Mouse (Mus musculus): ENCODE data around the gene Tbccd1. TPM values are rescaled to one million over a fixed set of nuclear protein-coding genes. Genes with fewer than 3 reads are reported as not detected.

Gene Tbccd1
- total RNA-seq (2014; fragmentation: Nextera tagmentation) = 31.6 and 38.8 TPM in 2 replicates
- 43.9 and 46.1 TPM in 2 replicates for total RNA-seq (2017)
- 1.8 and 2.4 TPM in 2 replicates for polyA plus RNA-seq (2012)

DNA sequence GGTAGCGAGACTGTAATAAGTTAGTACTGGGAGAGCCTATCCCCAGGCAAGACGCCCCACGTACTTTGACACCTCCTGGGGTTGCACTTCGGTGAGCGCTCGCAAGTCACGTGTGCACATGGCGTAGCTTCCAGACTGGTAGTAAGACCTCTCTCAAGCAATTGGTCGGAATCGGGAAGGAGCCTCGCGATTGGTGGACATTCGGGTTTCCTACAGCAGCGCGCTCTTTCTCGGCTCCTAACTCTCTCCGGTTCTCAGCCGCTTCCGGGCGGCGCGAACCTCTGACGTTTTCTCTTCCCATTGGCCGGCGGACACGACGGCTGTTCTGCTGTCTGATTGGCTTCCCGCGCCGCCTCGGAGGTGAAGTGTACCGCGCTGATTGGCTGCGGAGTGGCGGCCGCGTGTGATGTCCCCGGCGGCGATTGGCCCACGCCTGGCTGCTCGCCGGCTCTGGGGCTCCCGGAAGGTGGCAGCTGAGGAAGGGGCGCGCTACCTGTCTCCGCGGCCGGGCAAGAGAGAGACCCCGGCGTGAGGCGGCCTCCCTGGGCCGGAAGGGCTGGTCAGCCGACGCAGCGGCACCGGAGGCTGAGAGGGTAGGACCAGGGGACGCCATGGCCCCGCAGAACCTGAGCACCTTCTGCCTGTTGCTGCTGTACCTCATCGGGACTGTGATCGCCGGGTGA lies at the start of gene Tbccd1, which contains the start of gene Dnajb11:
Gene Tbccd1, minus strand, starts transcription at position 239 of the 683 bp plus-strand sequence.
Gene Dnajb11, plus strand, starts transcription at position 415 of the 683 bp plus-strand sequence.
- DNase-seq (ENCODE audit: low spot score) (peak; percentile 98), ATAC-seq (ENCODE audit: extremely low read depth, insufficient number of reproducible peaks, low FRiP score, poor library complexity, severe bottlenecking) (peak; percentile 91)
- H3K36me3 ChIP-seq (replicated peaks) = peaks cover 53% of the 10 kb centered on the region
- H3K4me1 ChIP-seq (ENCODE audit: insufficient read depth, low read depth, low read length) = peaks cover 29% of the 10 kb centered on the region
- no peaks in the 10 kb centered on the region for H3K9me3 ChIP-seq (replicated peaks)
- H3K4me3 ChIP-seq (ENCODE audit: low read depth, low read length) = peak within 1 kb of the TSS; percentile 100
- no peaks in the 10 kb centered on the region for H3K27me3 ChIP-seq (ENCODE audit: insufficient read depth, low read length)
- TF ChIP-seq GATA1 (IDR thresholded peaks at IDR 0.05; ENCODE audit: borderline replicate concordance, low read length) = no peak
- no peak for TF ChIP-seq POLR2AphosphoS5 (IDR thresholded peaks at IDR 0.05; ENCODE audit: insufficient replicate concordance, low read depth, low read length)
- TF ChIP-seq CTCF (IDR thresholded peaks at IDR 0.05; ENCODE audit: low read depth, low read length) = no peak
- no peak for TF ChIP-seq GATA2 (IDR thresholded peaks at IDR 0.05; ENCODE audit: borderline replicate concordance, low read depth, low read length)
- no peak for TF ChIP-seq TAL1 (conservative IDR thresholded peaks at IDR 0.05; ENCODE audit: low read depth, low read length)

- DNase-seq (ENCODE audit: low spot score) (no peak), ATAC-seq (ENCODE audit: extremely low read depth, insufficient number of reproducible peaks, low FRiP score, poor library complexity, severe bottlenecking) (no peak)
- Histone ChIP-seq H3K36me3 (replicated peaks) (no peaks in the 10 kb centered on the region), H3K27me3 (ENCODE audit: insufficient read depth, low read length) (peaks cover 5% of the 10 kb centered on the region; the same call in 1 of the 2 replicates), H3K4me1 (ENCODE audit: insufficient read depth, low read depth, low read length) (no peaks in the 10 kb centered on the region), H3K9me3 (replicated peaks) (no peaks in the 10 kb centered on the region), H3K4me3 (ENCODE audit: low read depth, low read length) (no peak overlapping the region)
- no peak for TF ChIP-seq POLR2AphosphoS5 (IDR thresholded peaks at IDR 0.05; ENCODE audit: insufficient replicate concordance, low read depth, low read length)
- TF ChIP-seq CTCF (IDR thresholded peaks at IDR 0.05; ENCODE audit: low read depth, low read length) = no peak
- no peak for TF ChIP-seq GATA1 (IDR thresholded peaks at IDR 0.05; ENCODE audit: borderline replicate concordance, low read length)
- TF ChIP-seq GATA2 (IDR thresholded peaks at IDR 0.05; ENCODE audit: borderline replicate concordance, low read depth, low read length) = no peak
- TF ChIP-seq TAL1 (conservative IDR thresholded peaks at IDR 0.05; ENCODE audit: low read depth, low read length) = no peak
These were observed 43.9 kb upstream of the Tbccd1 start for GRCm38 (mm10) chr16:22901326-22901725.

DNA sequence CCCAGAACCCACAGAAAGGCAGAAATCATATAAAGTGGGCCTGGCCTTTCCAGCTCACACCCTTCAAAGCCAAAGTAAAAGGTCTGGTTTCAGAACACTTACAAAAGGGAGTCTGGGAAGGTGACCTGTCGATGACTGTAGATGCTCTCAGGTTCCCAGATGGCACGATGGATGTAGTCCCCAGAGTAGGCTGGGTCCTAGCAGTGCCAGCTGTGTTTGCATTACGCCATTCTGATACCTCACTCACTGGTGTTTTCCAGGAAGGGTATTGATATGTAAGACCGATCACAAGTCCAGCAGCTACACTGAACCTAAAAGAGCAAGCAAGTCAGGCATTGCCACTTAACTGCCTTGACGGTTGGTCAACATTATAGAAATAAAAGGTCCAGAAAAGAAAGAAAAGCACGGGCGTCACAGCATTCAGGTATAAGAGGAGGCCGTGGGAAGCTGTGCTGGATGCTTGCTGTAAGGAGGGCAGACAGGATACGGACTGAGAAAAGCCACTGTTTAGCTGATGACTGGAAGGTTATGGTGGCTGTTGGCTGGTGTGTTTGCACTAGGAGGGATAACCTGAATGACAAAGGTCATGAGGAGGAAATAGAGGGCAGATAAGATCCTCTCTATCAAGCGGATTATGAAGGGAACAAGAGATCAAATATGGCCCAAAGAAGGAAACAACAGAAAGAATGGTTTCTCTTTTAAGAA lies 42.5 kb upstream of the Tbccd1 start:
- DNase-seq (ENCODE audit: low spot score) (no peak), ATAC-seq (ENCODE audit: extremely low read depth, insufficient number of reproducible peaks, low FRiP score, poor library complexity, severe bottlenecking) (no peak)
- H3K4me1 ChIP-seq (ENCODE audit: insufficient read depth, low read depth, low read length) = no peaks in the 10 kb centered on the region
- peaks cover 8% of the 10 kb centered on the region for H3K27me3 ChIP-seq (ENCODE audit: insufficient read depth, low read length)
- no peaks in the 10 kb centered on the region for H3K36me3 ChIP-seq (replicated peaks)
- no peak overlapping the region for H3K4me3 ChIP-seq (ENCODE audit: low read depth, low read length)
- no peak for TF ChIP-seq GATA2 (IDR thresholded peaks at IDR 0.05; ENCODE audit: borderline replicate concordance, low read depth, low read length)
- TF ChIP-seq TAL1 (conservative IDR thresholded peaks at IDR 0.05; ENCODE audit: low read depth, low read length) = no peak
- TF ChIP-seq GATA1 (IDR thresholded peaks at IDR 0.05; ENCODE audit: borderline replicate concordance, low read length) = no peak
- no peak for TF ChIP-seq POLR2AphosphoS5 (IDR thresholded peaks at IDR 0.05; ENCODE audit: insufficient replicate concordance, low read depth, low read length)
- TF ChIP-seq CTCF (IDR thresholded peaks at IDR 0.05; ENCODE audit: low read depth, low read length) = no peak
- no peaks in the 10 kb centered on the region for H3K9me3 ChIP-seq (replicated peaks)

DNA sequence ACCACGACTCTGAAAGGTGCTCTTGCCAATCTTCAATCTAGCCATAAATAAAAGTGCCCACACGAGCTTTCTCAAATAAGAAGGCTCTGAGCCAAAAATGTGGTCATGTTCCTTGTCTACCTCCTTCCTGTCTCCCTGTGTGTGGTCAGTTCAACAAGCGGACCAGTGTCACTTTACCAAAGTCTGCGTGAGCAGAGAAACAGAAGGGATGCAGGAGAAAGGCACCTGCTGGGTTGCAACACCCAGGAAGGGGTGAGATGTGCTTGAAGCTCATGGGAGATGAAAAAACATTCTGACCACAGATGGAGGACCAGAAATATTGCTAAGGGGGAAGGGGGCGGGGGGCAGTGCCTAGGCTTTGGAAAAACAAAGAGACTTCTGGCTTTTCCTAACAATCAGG lies 41.9 kb upstream of the Tbccd1 start:
- H3K4me1 ChIP-seq (ENCODE audit: insufficient read depth, low read depth, low read length) = no peaks in the 10 kb centered on the region
- no peak for ATAC-seq (ENCODE audit: extremely low read depth, insufficient number of reproducible peaks, low FRiP score, poor library complexity, severe bottlenecking)
- H3K27me3 ChIP-seq (ENCODE audit: insufficient read depth, low read length) = peaks cover 6% of the 10 kb centered on the region
- no peak for DNase-seq (ENCODE audit: low spot score)
- no peaks in the 10 kb centered on the region for H3K36me3 ChIP-seq (replicated peaks)
- H3K4me3 ChIP-seq (ENCODE audit: low read depth, low read length) = no peak overlapping the region
- H3K9me3 ChIP-seq (replicated peaks) = no peaks in the 10 kb centered on the region
- TF ChIP-seq TAL1 (conservative IDR thresholded peaks at IDR 0.05; ENCODE audit: low read depth, low read length) (no peak), POLR2AphosphoS5 (IDR thresholded peaks at IDR 0.05; ENCODE audit: insufficient replicate concordance, low read depth, low read length) (no peak), CTCF (IDR thresholded peaks at IDR 0.05; ENCODE audit: low read depth, low read length) (no peak), GATA1 (IDR thresholded peaks at IDR 0.05; ENCODE audit: borderline replicate concordance, low read length) (no peak), GATA2 (IDR thresholded peaks at IDR 0.05; ENCODE audit: borderline replicate concordance, low read depth, low read length) (no peak)

DNA sequence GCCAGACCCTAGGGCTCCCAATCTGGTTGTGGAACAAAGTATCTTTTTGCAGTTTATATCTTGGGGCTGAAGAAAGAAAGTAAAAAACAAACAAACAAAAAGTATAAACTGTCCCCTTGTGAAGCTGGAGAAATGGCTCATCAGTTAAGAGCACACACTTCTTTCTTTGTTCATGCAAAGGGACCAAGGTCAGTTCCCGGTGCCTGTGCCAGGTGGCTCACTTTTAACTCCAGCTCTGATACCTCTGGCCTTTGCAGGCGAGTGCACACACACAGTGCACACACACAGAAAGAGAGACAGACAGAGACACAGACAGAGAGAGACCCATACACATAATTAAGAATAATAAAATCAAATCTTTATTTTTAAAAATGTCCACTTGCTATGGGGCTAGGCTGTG lies 39.1 kb upstream of the Tbccd1 start:
- H3K9me3 ChIP-seq (replicated peaks) = no peaks in the 10 kb centered on the region
- TF ChIP-seq CTCF (IDR thresholded peaks at IDR 0.05; ENCODE audit: low read depth, low read length) = no peak
- no peak for TF ChIP-seq POLR2AphosphoS5 (IDR thresholded peaks at IDR 0.05; ENCODE audit: insufficient replicate concordance, low read depth, low read length)
- TF ChIP-seq GATA2 (IDR thresholded peaks at IDR 0.05; ENCODE audit: borderline replicate concordance, low read depth, low read length) = no peak
- no peak for TF ChIP-seq GATA1 (IDR thresholded peaks at IDR 0.05; ENCODE audit: borderline replicate concordance, low read length)
- no peak for TF ChIP-seq TAL1 (conservative IDR thresholded peaks at IDR 0.05; ENCODE audit: low read depth, low read length)

GRCm38 (mm10) chr16:22894095-22894494 lies 36.6 kb upstream of the Tbccd1 start:
- DNase-seq (ENCODE audit: low spot score) (no peak), ATAC-seq (ENCODE audit: extremely low read depth, insufficient number of reproducible peaks, low FRiP score, poor library complexity, severe bottlenecking) (no peak)

More for the DNA sequence above, 39.1 kb upstream of the Tbccd1 start:
- Histone ChIP-seq H3K36me3 (replicated peaks) (no peaks in the 10 kb centered on the region), H3K27me3 (ENCODE audit: insufficient read depth, low read length) (peaks cover 10% of the 10 kb centered on the region), H3K4me1 (ENCODE audit: insufficient read depth, low read depth, low read length) (no peaks in the 10 kb centered on the region), H3K4me3 (ENCODE audit: low read depth, low read length) (no peak overlapping the region)
- no peak for ATAC-seq (ENCODE audit: extremely low read depth, insufficient number of reproducible peaks, low FRiP score, poor library complexity, severe bottlenecking)
- no peak for DNase-seq (ENCODE audit: low spot score)

More at GRCm38 (mm10) chr16:22894095-22894494, 36.6 kb upstream of the Tbccd1 start:
- H3K4me3 ChIP-seq (ENCODE audit: low read depth, low read length) = no peak overlapping the region
- H3K9me3 ChIP-seq (replicated peaks) = no peaks in the 10 kb centered on the region
- no peaks in the 10 kb centered on the region for H3K36me3 ChIP-seq (replicated peaks)
- H3K27me3 ChIP-seq (ENCODE audit: insufficient read depth, low read length) = peaks cover 14% of the 10 kb centered on the region
- H3K4me1 ChIP-seq (ENCODE audit: insufficient read depth, low read depth, low read length) = no peaks in the 10 kb centered on the region
- TF ChIP-seq TAL1 (conservative IDR thresholded peaks at IDR 0.05; ENCODE audit: low read depth, low read length) (no peak), GATA2 (IDR thresholded peaks at IDR 0.05; ENCODE audit: borderline replicate concordance, low read depth, low read length) (no peak), CTCF (IDR thresholded peaks at IDR 0.05; ENCODE audit: low read depth, low read length) (no peak), GATA1 (IDR thresholded peaks at IDR 0.05; ENCODE audit: borderline replicate concordance, low read length) (no peak), POLR2AphosphoS5 (IDR thresholded peaks at IDR 0.05; ENCODE audit: insufficient replicate concordance, low read depth, low read length) (no peak)

All from G1E (cell line).